Mouse (Mus musculus) embryo, embryonic 9.5 days (tissue): ENCODE data around the gene Wfdc15a.
"Not testable (repeated sequence)": the region's sequence is repeated elsewhere in the genome, so short reads cannot be mapped to it uniquely, and the experiment has no call there.

ENCODE experiments used
- DNase-seq: peaks from one replicate; pipeline ENCODE4 v3.0.0-alpha.2; 2017; ENCODE audit errors: extremely low spot score

Gene Wfdc15a

DNA sequence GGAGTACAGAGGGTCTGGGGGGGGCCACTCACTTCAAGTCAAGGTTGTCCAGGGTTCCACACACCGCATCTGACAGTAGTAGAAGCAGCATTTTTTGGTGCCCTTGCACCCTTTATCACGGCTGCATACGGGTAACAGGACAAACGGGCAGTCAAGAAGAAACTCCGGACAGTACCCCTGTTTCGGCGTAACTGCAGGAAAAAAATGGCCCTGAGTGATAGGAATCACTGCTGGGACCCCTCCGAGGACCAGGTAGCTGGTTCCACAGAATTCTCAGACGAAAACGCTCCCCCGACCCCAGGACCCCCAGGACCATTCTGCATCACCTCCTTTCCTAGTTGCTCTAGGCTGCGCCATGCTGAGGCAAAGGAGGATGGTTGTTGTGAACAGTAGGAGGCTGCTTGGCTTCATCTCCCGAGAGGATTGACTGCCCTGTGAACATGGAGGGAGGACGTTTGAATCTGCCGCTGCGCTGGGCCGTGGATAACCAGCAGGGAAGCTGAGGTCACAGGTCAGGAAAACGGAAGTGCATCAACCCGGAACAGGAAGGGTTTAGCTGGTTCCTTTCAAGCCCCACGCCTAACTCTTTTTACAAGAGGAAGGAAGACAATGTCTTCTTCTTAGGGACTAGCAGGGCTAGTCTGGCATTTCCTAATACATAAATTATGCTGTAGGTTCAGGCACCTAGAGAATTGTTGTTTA is at the start of gene Wfdc15a:
TSS of gene Wfdc15a (minus strand) at position 505 of the 702 bp plus-strand sequence.
- DNase-seq, result no peak

DNA sequence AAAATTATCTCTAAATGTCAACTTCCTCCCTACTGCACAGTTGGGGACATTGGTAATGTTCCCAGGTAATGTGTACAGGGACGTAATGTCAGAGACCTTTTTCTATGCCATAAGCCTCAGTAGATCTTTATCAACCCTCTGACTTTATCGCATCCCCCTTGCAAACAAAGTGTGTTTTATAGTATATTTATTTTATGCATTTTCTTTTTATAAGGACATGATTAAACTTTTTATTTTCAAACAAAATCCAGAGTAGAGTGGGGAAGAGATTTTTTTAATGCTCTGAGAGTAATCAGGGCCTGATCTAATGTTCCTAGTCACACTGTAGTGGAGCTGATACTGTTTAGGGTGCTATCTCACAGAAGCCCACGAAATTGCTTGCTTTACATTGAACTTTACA is 38.4 kb upstream of the Wfdc15a start, which contains the start of gene Svs2:
TSS of gene Svs2 (minus strand) at position 101 of the 400 bp plus-strand sequence.
- no peak for DNase-seq

DNA sequence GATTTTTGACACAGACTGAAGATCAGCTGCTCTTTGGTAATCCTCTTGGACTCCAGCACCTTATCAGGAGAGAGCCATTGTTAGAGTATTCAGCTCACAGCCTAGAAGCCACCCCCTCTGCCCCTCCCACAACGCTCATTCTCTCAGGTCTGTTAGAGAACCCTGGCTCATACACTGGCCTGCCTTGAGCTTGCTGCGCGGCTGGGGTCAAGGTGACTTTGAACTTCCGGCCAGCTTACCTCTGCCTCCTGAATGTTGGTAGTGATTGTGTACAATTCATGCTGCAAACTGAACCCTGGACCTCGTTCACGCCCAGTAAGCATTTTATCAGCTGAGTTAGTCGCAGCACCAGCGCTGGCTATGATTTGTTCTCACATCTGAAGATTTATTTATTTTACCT is 32.7 kb upstream of the Wfdc15a start:
- no peak for DNase-seq

GRCm38 (mm10) chr2:164228361-164229070 is 28.6 kb upstream of the Wfdc15a start:
- DNase-seq, result no peak

DNA sequence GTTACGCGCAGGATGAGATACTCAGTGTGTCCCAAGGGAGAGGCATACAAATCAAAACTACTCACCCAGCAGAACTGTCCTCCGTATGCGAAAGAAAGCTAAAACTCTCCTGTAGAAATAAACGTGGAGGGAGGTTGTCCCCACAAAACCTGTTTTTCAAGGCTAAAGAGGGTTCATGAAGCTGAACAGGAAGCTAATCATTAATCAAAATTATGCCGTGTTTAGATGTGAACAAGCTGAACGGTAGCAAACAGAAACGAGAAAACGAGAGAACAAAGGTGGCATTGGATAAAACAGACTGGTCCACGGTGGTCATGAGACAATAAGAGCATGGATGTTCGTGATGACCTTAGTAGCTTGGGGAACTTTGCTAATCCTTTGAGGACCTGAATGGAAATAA is 21.6 kb upstream of the Wfdc15a start, which contains the start of gene Wfdc15b:
TSS of gene Wfdc15b (minus strand) at position 139 of the 400 bp plus-strand sequence.
- DNase-seq, result no peak

- no peak for DNase-seq
Measured at GRCm38 (mm10) chr2:164219295-164219694, 19.4 kb upstream of the Wfdc15a start.

DNA sequence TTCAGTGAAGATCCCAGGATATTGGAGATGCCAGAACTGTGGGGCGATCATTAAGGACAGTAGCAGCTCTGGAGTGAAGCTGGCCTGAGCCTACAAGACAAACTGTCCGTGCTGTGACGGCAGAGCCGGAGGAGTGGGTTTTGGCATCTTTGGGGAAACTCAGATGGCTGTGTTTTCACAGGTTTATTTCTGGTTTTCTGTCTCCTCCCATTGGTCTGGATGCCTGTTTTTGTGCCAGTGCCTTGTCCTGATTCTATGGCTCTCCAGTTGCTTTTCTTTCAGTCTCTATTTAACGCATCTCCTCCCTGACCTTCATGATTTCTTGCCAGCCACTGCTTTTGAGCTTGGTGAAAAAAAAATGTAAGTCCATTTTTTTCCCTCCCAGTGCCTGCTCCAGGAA is 12.8 kb upstream of the Wfdc15a start:
- no peak for DNase-seq

DNA sequence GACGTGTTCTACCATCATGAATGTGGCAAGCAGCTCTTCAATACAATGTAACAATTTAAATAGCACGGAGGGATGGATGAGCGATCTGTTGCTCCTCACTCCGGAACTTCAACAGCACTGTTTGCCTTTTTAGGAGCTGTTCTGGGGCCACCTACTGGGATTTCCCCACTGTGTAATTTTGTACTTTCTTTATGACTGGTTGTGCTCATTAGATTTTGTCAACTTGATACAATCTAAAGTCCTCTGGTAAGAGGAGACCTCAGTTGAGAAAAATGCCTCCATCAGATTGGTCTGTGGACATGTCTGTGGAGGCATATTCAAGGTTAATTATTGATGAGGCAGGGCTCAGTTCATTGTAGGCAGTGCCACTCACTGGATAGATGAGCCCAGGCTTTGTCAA is 11.0 kb upstream of the Wfdc15a start:
- no peak for DNase-seq

- DNase-seq, result no peak
Measured at GRCm38 (mm10) chr2:164206676-164207075, 6.7 kb upstream of the Wfdc15a start.

- not testable (repeated sequence) for DNase-seq
Measured at GRCm38 (mm10) chr2:164206011-164206410, 6.1 kb upstream of the Wfdc15a start.

DNA sequence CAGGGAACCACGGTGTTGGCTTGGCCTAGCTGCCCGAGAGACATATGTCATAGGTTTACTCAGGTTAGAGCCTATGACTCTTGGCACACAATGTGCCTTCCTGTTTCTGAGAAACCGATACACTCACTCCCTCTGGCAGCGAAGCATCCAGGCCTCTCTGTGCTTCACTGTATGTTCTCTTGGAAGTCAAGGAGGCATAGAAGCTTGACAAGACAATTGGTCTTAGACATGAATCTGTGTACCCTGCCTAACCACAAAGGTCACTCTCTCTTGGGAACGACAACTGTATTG is 3.3 kb downstream of the Wfdc15a start:
- no peak for DNase-seq

DNA sequence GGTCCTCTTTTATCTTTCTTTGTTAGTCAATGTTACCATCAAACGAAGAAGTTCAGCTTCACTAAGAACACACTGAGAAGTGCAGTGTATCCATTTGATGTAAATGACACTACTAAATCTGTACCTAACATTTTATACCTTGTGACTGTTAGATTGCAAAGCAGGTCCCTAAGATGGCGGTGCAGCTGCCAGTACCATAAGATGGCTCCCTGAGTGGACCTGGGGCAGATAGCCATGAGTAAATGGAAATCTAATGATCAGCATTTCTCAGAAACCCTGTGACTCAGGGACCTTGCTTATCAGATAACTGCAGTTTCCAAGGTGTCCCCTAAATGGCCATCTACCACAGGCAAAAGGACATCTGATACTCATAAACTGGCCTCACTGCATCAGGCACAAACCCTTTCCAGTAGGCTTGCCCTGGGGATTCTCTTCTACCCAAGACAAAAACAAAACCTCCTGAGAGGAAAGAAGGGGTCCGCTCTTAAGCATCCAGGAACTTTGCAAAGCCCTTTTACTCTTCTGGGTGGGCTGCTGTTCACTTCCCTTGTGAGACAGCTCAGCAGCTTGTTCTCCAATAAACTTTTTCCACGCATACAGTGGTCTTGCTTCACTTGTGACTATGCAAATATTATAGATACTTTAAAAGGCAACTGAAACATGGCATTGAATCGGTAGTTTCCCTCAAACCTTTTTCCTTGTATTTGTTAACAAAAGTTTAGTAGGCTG is 3.8 kb downstream of the Wfdc15a start:
- no peak for DNase-seq

GRCm38 (mm10) chr2:164194959-164195630 is 4.8 kb downstream of the Wfdc15a start:
- no peak for DNase-seq

DNA sequence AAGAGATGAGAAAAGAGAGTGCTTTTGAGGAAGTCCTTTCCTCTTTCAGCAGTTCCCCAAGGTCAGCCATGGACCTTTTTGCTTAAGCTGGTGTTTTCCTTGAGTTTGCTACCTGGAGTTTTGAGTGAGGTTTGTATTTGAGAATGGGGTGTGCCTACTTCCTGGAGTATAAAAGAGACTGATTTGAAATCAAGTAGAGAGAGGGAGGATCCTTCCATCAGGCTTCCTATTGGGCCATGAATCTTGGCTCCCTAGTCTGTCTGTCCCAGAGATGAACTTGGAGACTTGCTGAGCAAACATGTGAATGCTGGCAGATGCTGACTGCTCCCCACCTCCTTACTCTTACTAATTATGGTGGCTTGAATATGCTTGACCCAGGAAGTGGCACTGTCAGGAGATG is 7.7 kb downstream of the Wfdc15a start:
- no peak for DNase-seq

GRCm38 (mm10) chr2:164190576-164190975 is 9.4 kb downstream of the Wfdc15a start, which contains the start of gene Wfdc12:
Gene Wfdc12 (minus strand): TSS chr2:164190608.
- no peak for DNase-seq

GRCm38 (mm10) chr2:164188722-164189121 is 11.2 kb downstream of the Wfdc15a start:
- no peak for DNase-seq

GRCm38 (mm10) chr2:164184145-164184719 is 15.7 kb downstream of the Wfdc15a start:
- DNase-seq, result no peak

DNA sequence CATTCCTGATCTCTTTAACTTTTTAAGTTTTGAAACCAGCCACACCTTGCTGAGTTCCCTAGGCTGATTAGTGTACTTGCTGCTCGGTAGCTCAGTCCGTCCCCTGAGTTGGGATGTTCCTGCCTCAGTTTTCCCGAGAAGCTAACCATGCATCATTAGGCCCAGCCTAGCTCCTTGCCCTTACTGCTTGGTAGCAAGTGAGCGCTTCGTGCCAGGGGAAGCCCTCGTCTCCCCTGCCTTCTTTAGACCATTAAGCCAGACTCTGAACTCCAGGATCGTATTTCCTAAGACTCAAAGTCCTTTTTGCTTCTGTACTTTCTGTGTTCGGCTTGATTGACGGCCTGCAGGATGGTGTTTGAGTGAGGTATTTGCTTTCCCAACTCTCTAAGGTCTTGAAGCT is 16.6 kb downstream of the Wfdc15a start:
- no peak for DNase-seq

DNA sequence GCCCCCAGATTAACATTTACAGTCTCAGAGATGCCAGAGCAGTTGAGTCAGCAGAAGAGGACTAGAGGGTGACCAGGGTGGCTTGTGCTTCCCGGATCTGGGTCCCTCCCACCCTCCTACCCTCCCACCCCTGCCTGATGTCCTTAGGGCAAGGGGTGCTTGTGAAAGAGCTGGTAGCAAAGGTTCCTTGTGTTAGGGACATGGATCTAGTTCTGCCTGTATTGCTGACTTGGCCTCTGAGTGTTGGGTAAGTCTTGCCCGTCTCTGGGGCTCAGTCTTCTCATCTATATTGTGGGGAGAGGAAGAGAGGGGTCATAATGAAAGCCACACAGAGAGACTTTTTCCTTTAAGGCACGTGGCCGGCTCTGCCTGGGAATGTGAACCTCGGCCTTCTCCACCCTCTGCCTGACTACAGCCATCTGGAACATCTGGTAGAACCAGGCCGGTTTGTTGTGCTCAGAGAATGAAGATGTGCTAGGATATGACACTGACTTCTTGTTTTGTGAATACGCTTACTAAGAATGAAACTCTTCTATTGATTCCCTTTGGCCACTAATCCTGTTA is 17.2 kb downstream of the Wfdc15a start, which contains the start of gene Wfdc5:
TSS of gene Wfdc5 (minus strand) at position 51 of the 564 bp plus-strand sequence.
- no peak for DNase-seq

DNA sequence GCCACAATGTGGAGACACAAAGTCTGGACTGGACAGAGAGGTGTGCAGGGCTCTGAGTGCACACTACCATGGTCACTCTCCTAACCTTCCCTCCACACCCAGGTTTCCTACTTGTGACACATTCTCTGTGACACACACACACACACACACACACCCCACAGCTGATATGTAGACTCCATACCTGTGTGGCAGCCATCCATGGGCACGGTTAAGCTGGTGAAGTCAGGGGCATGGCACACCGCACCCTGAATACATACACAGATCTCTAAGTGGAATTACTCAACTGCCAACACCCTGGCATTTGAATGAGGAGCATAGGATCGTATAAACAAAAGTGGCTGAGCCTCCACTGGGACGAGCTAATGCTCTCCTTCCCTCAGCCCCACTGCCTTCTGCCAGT is 19.2 kb downstream of the Wfdc15a start:
- no peak for DNase-seq

- DNase-seq, result no peak
Measured at GRCm38 (mm10) chr2:164180124-164180523, 19.8 kb downstream of the Wfdc15a start.
